Mouse (Mus musculus) left cerebral cortex, postnatal 4 days (tissue): ENCODE results near the gene Hsh2d. TPM values are rescaled to one million over a fixed set of nuclear protein-coding genes. Genes with fewer than 3 reads are reported as not detected.
A peak's percentile ranks its signal among the peaks of the same experiment; 100 is the strongest.

Experiments used
- DNase-seq: peaks from one replicate; pipeline ENCODE4 v3.0.0-alpha.2; 2022
- intact Hi-C: fragments of 180-260 bp; cut with DNase I; formaldehyde crosslinking; loops from one replicate; pipeline ENCODE4 v1.15.1; 2025
- total RNA-seq, 2 experiments: library from RNA; stranded (reverse); gene quantifications; 2 replicates each; pipeline ENCODE4 v1.2.3; 2021

Gene Hsh2d
- not detected for total RNA-seq

DNA sequence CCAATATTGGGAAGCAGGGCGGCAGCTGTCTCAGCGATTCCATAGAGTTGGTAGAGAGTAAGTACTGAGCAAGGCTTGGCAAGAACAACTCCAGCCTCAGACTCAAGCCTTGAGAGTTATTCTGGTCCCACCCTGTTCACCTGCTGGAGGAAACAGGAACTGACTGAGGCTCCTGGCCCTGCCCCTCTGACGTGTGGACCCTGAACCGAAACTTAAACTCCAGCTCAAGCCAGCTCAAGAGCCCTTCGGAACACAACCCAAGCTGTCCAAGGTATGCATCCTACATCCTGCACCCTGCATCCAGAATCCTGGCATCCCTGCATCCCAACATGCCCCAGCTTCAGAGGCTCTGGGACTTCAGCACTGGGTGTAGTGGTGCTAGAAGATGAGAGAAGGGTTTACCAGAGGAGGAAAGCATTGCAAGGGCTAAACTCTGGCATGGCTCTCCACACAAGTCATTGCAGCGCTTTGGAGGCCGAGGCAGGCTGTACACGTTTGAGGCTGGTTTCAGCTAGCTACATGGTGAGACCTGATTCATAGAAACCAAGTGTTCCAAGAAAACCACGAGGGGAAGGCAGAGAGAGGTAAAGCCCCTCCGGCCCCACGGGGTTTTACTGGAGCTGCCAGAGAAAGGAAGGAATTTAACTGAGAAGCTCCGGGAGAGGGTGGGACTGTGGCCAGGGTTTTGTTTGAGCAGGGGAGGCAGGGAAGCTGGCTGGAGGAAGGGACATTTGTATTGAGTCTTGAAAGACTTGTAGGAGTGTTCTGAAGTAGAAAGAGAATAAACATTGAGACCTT, at the start of gene Hsh2d:
Hsh2d (plus strand) TSS at position 222 of the 798 bp plus-strand sequence.
- intact Hi-C loops = no loop called here
- no peak for DNase-seq

DNA sequence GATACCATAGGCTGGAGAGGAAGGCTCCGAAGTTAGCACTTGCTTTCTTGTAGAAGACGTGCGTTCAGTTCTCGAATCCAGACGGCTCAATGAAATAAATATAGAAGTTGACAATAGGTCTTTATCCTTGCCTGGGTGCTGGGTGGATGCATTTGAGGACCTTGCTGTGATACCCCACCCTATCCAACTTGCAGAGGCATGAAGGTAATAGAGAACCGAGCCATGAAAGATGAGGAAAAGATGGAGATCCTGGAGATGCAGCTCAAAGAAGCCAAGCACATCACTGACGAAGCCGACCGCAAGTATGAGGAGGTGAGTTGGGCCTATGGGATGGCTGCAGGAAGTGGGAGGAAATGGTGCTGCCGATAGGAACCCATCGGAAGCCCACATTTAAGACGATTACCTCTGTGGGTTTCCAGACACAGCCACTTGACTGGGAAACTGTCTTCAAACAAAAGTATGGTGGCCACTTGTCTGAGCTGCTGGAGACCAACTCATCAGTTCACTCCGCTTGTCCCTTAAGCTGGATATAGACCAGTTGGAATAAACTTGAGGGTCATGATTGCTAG, 46.1 kb upstream of the Hsh2d start:
- intact Hi-C loops = no loop called here
- DNase-seq = no peak

DNA sequence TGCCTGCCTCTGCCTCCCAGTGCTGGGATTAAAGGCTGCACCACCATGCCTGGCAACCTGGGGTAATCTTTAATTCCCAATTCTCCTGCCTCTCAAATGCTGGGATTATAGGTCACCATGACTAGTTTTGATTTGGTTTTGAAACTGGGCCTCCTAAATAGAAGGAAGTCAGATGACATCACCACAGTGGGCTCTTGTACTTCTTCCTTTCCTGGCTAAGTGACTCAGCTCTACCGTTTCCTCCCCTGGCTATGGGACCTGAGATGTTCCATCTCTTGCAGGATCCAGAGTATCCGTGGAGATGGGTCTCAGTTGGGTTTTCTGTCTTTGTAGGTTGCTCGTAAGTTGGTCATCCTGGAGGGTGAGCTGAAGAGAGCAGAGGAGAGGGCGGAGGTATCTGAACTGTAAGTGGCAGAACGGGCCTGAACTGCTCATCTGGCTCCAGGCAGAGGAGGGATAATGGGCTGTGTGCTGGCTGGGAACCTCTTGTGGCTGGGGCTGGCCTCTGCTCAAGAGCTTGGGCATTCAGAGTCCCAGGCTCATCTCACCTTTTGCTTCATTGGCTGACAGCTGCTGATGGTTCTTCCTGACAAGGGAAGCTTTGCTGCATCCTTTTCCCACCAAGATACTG, 45.0 kb upstream of the Hsh2d start:
- no peak for DNase-seq
- intact Hi-C loops = no loop called here

DNA sequence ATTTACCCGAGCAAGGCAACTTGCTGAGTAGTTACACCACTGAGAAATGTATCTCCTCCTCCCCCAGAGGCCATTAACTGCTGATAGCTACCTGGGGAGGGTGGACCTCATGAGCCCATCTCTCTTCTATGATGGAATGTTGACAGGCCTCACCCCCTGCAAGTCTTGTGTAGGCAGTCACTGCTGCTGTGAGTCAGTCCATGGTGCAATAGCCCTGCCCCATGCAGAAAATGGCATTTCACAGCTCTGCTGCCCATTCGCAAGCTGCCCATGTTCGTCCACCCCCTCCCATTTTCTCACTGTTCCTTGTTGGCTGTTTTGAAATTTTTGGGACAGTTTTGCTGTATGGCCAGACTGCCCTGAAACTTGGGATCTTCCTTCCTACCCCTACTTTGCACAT, 43.9 kb upstream of the Hsh2d start:
- intact Hi-C loops = no loop called here
- DNase-seq = no peak

DNA sequence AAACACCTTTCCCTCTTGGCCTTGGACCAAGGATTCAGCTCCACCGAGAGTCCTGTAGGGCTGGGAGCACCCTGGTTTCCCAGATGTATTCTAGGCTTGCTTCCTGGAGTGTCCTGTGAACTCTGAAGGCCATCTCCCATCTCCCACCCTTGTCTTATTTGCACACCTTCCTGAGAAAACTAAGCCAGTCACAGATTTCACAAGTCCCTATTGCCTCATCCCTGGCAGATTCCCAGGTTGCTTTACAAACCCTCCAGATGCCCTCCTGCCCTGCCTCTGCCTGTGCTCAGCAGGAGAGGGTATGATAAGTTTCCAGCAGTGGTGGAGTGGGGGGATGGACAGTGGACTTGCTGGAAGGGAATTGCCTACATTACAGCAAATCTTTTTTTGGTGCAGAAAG, 43.4 kb upstream of the Hsh2d start:
- DNase-seq = no peak
- intact Hi-C loops = no loop called here

DNA sequence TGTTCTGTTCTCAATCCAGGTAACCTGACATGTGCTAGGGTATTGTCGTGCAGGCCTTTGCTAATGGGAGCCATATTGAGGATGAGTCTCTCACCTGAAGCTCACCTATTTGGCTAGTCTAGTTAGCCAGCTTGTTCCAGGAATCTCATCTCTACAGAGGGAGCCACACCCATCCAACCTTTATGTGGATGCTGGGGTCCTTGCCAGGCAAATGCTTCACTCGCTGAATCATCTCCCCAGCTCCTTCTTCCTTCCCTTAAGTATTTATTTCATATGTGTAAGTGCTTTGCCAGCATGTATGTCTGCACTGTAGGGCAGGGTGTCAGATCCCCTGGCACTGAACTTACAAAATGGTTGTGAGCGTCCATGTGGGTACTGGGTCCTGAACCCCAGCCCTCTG, 42.9 kb upstream of the Hsh2d start:
- intact Hi-C loops = no loop called here
- no peak for DNase-seq

DNA sequence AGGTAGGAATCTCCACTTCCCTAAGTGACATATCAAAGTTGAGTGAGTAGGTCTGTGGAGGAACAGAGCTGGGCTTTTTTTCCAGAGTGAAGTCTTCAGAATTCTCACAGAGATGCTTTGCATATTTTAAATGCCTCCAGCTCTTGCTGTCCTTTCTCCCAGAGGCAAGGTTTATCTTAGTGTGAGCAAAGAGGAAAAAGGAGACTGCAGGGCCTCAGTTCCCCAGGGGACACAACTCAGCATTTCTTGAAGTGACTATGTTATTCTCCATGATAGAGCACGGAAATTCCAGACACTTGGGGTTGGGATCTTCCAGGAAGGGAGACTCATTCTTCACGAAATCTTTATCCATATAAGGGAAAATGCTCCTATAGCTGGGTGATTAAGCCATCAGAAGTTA, 42.2 kb upstream of the Hsh2d start:
- intact Hi-C loops = no loop called here
- no peak for DNase-seq

DNA sequence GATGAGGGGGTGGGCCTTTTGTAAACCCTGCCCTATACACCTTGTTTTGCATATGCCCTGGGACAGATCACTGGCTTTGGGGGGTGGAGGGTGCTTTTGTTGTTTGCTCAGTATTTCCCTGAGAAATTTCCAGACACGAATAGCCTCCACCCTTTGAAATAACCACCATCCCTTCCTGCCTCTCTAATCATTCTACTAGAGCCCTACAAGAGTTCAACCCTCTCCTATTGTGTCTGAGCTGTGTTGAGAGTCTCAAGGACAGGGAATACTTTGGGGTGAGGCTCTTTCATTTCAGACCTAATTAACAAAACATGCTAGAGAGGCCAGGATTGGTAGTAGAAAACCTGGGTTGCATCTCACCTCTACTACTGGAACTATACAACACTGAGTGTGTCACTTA, 40.4 kb upstream of the Hsh2d start:
- intact Hi-C loops = no loop called here
- no peak for DNase-seq

DNA sequence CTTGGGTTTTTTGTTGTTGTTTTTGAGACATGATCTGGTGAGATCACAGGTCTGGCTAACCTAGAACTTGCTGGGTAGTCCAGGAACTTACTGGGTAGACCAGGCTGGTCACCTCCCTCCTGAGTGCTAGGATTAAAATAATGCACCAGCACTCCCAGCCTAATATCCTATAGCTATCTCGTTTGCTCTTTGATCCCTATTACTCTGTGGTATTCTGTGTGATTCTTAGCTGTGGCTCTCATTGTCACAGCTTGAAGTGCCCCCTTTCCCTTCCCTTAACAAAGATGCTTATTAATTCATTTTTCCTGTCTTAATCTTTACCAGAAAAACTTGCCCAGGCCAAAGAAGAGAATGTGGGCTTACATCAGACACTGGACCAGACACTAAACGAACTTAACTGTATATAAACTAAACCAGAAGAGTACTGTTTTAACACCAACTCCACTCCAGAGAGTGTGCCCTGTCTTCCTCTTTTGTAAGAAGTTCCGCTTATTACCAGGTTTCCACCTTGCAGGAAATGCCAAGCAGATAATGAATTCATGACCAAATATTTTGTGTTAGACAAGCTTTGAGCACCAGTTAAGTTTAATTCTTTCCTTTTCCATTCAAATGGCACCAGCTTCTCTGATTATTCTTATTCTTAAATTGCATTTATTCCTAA, 37.9 kb upstream of the Hsh2d start:
- intact Hi-C loops = no loop called here
- no peak for DNase-seq

DNA sequence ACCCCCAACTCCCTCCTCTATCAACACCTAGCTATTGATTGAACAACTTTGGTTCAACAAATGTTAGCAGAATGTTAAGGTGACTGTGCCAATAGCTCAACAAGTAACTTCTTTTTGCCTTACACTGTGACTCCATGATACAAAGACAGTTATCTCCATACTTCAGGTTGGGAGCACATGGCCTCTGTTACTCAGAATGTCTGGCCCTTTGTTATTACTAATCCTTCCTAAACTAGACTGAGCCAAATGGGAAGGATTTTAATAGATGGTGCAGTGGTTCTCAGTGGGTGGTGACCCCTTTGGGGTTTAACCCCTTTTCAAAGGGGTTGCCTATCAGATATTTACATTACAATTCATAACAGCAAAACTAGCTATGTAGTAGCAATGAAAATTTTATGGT, 36.1 kb upstream of the Hsh2d start:
- intact Hi-C loops = no loop called here
- DNase-seq = no peak

DNA sequence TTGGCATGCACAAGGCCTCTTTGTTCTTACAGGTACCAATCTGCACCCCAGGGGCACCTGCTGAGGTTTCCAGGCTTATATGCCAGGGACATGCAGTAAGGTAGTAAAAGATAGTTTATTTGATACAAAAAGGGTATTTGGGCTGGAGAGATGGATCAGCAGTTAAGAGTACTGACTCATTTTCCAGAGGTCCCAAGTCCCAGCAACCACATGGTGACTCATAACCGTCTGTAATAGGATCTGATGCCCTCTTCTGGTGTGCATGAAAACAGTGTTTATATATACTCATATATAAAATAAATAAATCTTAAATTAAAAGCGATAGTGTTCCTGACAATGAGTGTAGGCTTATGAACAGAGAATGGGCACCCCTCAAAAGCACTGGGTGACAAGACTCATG, 31.3 kb upstream of the Hsh2d start:
- intact Hi-C loops = no loop called here
- no peak for DNase-seq

DNA sequence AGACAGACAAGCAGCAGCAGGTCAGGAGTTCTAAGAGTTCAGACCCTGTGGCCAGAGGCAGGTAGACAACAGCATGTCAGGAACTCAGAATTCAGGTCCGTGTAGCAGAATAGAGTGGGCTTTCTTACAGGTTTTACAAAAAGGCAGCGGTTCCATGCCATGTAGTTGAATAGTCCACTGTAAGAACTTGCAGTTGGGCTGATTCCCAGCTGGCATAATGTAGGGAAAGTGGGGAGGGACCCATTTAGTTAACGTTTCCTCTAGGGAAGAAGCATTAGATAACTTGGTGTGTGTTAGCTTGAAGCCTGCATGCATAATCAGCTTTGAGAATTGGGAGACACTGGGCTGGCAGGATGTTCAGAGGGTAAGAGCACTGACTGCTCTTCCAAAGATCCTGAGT, 30.7 kb upstream of the Hsh2d start:
- no peak for DNase-seq
- intact Hi-C loops = no loop called here

DNA sequence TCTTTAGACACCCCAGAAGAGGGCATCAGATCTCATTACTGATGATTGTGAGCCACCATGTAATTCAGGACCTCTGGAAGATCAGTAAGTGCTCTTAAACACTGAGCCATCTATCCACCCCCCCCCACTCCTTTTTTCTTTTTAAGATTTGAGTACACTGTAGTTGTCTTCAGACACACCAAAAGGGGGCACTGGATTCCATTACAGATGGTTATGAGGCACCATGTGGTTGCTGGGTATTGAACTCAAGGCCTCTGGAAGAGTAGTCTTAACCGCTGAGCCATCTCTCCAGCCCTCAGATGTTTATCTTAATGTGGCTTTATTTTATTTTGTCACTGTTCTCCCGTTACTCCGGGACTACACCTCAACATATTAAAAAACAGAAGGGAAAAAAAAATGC, 29.4 kb upstream of the Hsh2d start:
- intact Hi-C loops = no loop called here
- no peak for DNase-seq

DNA sequence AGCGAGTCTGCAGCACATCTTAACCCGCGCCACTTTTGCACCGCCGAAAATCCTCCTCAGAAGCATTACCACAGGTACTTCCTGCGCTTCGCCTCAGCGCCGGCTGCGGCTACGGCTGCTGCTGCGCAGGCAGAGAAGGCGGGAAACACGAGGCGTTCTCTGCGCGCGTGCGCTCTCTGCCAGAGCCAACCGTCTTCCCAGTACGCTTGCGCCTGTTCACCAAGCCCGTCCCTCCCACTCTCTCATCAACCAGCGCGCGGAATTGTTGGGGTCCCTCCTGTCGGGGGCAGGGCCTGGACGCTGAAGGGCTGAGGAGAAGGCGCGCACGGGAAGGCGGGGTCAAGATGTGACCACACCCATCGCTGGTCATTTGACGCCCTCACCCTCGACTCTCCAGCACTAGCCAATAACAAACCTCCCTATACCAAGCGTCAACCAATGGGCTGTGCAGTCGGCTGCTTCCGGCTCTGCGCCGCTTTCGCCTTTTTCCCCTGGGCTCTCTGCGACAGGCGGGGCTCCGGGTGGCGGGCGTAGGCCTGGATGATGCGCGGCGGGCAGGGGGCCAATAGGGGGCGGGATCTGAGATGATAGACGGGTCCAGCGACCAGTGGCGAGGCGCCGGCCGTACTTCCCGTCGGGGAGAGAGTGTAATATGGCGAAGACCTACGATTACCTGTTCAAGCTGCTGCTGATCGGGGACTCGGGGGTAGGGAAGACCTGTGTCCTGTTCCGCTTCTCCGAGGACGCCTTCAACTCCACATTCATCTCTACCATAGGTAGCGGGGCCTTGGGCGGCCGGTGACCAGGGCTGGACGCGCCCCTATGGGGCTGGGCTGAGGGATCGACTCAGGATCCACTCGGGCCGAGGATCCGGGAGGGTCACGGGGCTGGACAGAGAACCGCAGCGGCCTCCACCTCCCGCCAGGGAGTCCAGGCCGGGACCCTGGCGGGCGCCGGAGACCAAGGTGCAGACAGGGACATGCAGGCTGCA, 28.4 kb upstream of the Hsh2d start, which contains the start of gene Rab8a:
Rab8a (plus strand) TSS at position 494 of the 991 bp plus-strand sequence.
- intact Hi-C loops = no loop called here
- peak; percentile 100 for DNase-seq

DNA sequence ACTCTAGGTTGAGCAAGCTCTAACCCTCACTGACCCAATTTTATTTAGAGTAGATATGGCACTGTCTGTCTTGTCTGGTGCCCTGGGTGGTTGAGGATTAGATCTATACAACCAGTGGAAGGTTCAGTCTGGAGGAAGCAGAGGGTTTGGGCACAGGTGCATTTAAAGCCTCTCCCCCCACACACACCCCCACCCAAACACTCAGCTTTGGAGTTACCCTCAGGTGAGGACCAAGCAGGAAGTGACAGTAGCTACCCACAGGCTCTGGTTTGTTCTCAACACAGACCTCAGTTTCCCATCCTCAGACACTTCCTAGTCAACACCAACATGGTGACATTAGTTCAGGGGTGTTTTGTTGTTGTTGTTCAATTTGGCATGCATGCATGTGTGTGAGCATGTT, 26.6 kb upstream of the Hsh2d start:
- intact Hi-C loops = no loop called here
- DNase-seq = no peak

DNA sequence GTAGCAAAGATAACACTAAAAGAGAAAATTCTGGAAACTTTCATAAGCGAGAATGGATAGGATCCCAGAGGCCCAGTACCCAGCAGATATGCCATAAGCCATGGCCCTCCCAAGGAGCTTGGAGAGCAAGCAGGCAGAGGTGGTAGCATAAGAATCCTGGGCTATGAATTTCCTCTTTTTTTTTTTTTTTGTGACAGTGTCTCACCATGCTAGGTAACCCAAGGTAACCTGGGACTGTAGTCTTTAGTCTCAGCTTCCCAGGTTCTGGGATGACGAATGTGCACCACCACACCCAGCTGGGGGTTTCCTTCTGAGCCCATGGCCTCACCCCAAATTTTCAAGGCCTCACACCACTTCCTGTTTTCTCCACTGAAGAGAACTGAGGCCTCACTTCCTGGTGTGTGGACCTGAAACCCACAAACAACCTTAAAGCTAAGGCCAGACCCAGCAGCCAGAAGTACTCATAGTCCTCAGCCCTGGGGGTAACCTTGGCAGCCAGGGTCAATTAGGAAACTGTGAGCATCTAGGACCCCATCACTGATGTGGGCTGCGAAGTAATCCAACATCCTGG, 20.3 kb upstream of the Hsh2d start:
- intact Hi-C loops = no loop called here
- DNase-seq = no peak

DNA sequence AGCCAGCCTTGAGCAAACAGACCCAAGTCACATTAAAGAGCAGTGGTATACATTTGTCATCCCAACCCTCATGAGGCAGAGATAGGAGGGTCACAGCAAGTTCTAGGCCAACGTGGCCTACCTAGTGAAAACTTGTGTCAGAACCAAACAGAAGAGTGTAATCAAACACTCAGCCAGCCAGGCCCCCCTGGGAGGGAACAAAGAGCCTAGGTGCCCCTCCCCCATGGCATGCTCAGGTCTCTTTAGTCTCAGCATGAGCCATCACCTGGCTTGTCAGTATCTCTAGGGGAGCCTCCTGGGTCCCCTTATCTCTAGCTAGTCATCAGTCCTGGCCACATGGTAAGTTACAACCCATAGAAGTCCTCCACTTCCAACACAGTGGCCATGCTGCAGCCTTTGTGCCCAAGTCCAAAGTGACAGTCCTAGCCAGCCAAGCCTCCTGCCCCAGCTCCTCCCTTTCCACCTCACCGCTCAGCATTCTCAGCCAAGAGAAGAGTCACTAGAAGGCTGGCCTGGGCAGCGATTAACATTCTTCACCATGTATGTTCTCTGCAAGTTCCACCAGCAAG, 19.7 kb upstream of the Hsh2d start:
- no peak for DNase-seq
- intact Hi-C loops = loop anchor here (10.0 kb wide), 1 partner anchor 195 kb away; no protein-coding TSS in a partner anchor

DNA sequence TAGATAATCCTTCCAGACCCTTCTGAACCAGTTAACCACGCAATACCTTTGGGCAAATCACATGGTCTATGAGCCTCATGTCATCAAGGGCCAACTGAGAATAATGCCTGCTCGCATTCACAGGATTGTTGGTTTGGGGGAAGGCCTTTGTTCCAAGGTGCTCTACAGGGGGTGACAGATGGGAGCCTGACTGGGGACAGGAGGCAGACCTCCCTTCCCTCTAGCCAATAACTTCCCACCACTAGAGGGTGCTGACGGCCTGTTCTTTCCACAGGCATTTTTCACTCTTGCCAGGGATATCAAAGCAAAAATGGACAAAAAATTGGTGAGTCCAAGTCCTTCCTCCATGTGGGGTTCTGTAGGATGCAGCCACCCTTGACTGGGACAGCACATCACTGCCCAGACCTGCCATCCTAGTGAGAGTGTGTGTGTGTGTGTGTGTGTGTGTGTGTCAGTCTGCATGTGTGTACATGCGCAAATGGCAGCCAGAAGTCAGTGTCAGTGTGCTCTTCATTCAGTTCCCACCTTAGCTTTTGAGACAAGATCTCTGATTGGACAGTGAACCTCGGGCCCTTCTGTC, 12.0 kb upstream of the Hsh2d start:
- intact Hi-C loops = loop anchor here (10.0 kb wide), 1 partner anchor 187 kb away; no protein-coding TSS in a partner anchor
- DNase-seq = peak; percentile 86

DNA sequence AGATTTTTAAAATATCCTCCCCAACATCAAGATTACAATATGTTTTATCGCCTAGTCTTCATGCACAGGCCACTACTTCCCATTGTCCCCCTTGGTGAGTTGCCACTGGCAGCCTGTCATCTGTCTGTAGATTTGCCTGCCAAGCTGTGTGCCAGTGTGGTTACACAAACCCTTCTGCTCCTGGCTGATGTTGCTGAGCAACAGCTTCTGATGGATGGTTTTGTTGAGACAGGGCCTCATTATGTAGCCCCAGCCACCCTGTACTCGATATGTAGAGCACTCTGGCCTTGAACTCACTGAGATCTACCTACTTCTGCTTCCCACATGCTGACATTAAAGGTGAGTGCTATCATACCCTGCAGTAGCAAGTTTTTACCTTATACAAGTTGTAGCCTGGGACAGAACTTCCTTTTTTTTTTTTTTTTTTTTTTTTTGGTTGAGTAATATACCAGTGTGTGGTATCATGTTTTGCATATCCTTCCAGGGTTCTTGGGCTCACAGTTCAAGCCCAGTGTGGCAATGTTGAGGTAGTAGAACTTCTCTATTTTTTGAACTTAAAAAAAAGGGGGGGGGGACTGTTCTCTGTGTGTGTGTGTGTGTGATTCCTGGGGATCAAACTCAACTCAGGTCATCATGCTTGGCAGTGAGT, 5.8 kb upstream of the Hsh2d start:
- peak; percentile 32 for DNase-seq
- intact Hi-C loops = no loop called here
